Mouse (Mus musculus): ENCODE measurements around the gene Frmd5. TPM values are rescaled to one million over a fixed set of nuclear protein-coding genes. Genes with fewer than 3 reads are reported as not detected.

Frmd5 gene
- polyA plus RNA-seq, 1 experiment, result 1.5 TPM

- DNase-seq (ENCODE audit: low read depth in 1 of 2, low spot score in 2 of 2), result no peak
- TF ChIP-seq CTCF (IDR thresholded peaks at IDR 0.05; ENCODE audit: extremely low read depth, insufficient read depth, insufficient read length, insufficient replicate concordance) (no peak), POLR2A (IDR thresholded peaks at IDR 0.05; ENCODE audit: low read depth, low read length) (no peak)
- Histone ChIP-seq H3K27me3 (ENCODE audit: control insufficient read depth, insufficient read depth, low read length) (no peaks in the 10 kb centered on the region), H3K27ac (ENCODE audit: insufficient read depth, low read length) (no peak overlapping the region), H3K4me3 (ENCODE audit: extremely low read depth, insufficient read depth, insufficient read length) (no peak overlapping the region), H3K36me3 (ENCODE audit: control insufficient read depth, insufficient read depth, low read length) (no peaks in the 10 kb centered on the region), H3K4me1 (ENCODE audit: control insufficient read depth, insufficient read depth, insufficient read length) (no peaks in the 10 kb centered on the region)
- 73% methylated on average over 4 of the region's 4 CpGs for WGBS
Observed at GRCm38 (mm10) chr2:121588309-121588694, 218.6 kb downstream of the Frmd5 start.

- DNase-seq (ENCODE audit: low read depth in 1 of 2, low spot score in 2 of 2), result no peak
- 37% methylated on average over 12 of the region's 12 CpGs for WGBS
- H3K36me3 ChIP-seq (ENCODE audit: control insufficient read depth, insufficient read depth, low read length), result no peaks in the 10 kb centered on the region
- no peaks in the 10 kb centered on the region for H3K27me3 ChIP-seq (ENCODE audit: control insufficient read depth, insufficient read depth, low read length)
- no peak overlapping the region for H3K27ac ChIP-seq (ENCODE audit: insufficient read depth, low read length)
- H3K4me1 ChIP-seq (ENCODE audit: control insufficient read depth, insufficient read depth, insufficient read length), result no peaks in the 10 kb centered on the region
- no peak for TF ChIP-seq POLR2A (IDR thresholded peaks at IDR 0.05; ENCODE audit: low read depth, low read length)
- no peak for TF ChIP-seq CTCF (IDR thresholded peaks at IDR 0.05; ENCODE audit: extremely low read depth, insufficient read depth, insufficient read length, insufficient replicate concordance)
- H3K4me3 ChIP-seq (ENCODE audit: extremely low read depth, insufficient read depth, insufficient read length), result no peak overlapping the region
Observed at GRCm38 (mm10) chr2:121587523-121588308, 219.2 kb downstream of the Frmd5 start.

- DNase-seq (ENCODE audit: low read depth in 1 of 2, low spot score in 2 of 2), result no peak
- WGBS, result 73% methylated on average over 5 of the region's 5 CpGs
- Histone ChIP-seq H3K4me3 (ENCODE audit: extremely low read depth, insufficient read depth, insufficient read length) (no peak overlapping the region), H3K36me3 (ENCODE audit: control insufficient read depth, insufficient read depth, low read length) (no peaks in the 10 kb centered on the region), H3K27me3 (ENCODE audit: control insufficient read depth, insufficient read depth, low read length) (no peaks in the 10 kb centered on the region), H3K27ac (ENCODE audit: insufficient read depth, low read length) (no peak overlapping the region), H3K4me1 (ENCODE audit: control insufficient read depth, insufficient read depth, insufficient read length) (no peaks in the 10 kb centered on the region)
- TF ChIP-seq POLR2A (IDR thresholded peaks at IDR 0.05; ENCODE audit: low read depth, low read length), result no peak
- no peak for TF ChIP-seq CTCF (IDR thresholded peaks at IDR 0.05; ENCODE audit: extremely low read depth, insufficient read depth, insufficient read length, insufficient replicate concordance)
Observed at GRCm38 (mm10) chr2:121584705-121585104, 222.2 kb downstream of the Frmd5 start.

- H3K27me3 ChIP-seq (ENCODE audit: control insufficient read depth, insufficient read depth, low read length), result no peaks in the 10 kb centered on the region
- no peak overlapping the region for H3K27ac ChIP-seq (ENCODE audit: insufficient read depth, low read length)
- TF ChIP-seq POLR2A (IDR thresholded peaks at IDR 0.05; ENCODE audit: low read depth, low read length) (no peak), CTCF (IDR thresholded peaks at IDR 0.05; ENCODE audit: extremely low read depth, insufficient read depth, insufficient read length, insufficient replicate concordance) (no peak)
- no peaks in the 10 kb centered on the region for H3K4me1 ChIP-seq (ENCODE audit: control insufficient read depth, insufficient read depth, insufficient read length)
- no peak for DNase-seq (ENCODE audit: low read depth in 1 of 2, low spot score in 2 of 2)
- no peaks in the 10 kb centered on the region for H3K36me3 ChIP-seq (ENCODE audit: control insufficient read depth, insufficient read depth, low read length)
- no peak overlapping the region for H3K4me3 ChIP-seq (ENCODE audit: extremely low read depth, insufficient read depth, insufficient read length)
- 52% methylated on average over 13 of the region's 13 CpGs for WGBS
Observed at GRCm38 (mm10) chr2:121583468-121584116, 223.3 kb downstream of the Frmd5 start.

GRCm38 (mm10) chr2:121582809-121583376 lies 224.0 kb downstream of the Frmd5 start:
- no peaks in the 10 kb centered on the region for H3K36me3 ChIP-seq (ENCODE audit: control insufficient read depth, insufficient read depth, low read length)
- H3K4me3 ChIP-seq (ENCODE audit: extremely low read depth, insufficient read depth, insufficient read length), result no peak overlapping the region
- H3K27ac ChIP-seq (ENCODE audit: insufficient read depth, low read length), result no peak overlapping the region
- 86% methylated on average over 13 of the region's 13 CpGs for WGBS
- no peaks in the 10 kb centered on the region for H3K4me1 ChIP-seq (ENCODE audit: control insufficient read depth, insufficient read depth, insufficient read length)
- no peak for DNase-seq (ENCODE audit: low read depth in 1 of 2, low spot score in 2 of 2)
- no peak for TF ChIP-seq CTCF (IDR thresholded peaks at IDR 0.05; ENCODE audit: extremely low read depth, insufficient read depth, insufficient read length, insufficient replicate concordance)
- no peak for TF ChIP-seq POLR2A (IDR thresholded peaks at IDR 0.05; ENCODE audit: low read depth, low read length)
- no peaks in the 10 kb centered on the region for H3K27me3 ChIP-seq (ENCODE audit: control insufficient read depth, insufficient read depth, low read length)

- peaks cover 8% of the 10 kb centered on the region; the same call in 1 of the 2 replicates for H3K4me1 ChIP-seq (ENCODE audit: control insufficient read depth, insufficient read depth, insufficient read length)
- no peak overlapping the region for H3K27ac ChIP-seq (ENCODE audit: insufficient read depth, low read length)
- H3K27me3 ChIP-seq (ENCODE audit: control insufficient read depth, insufficient read depth, low read length), result no peaks in the 10 kb centered on the region
- H3K36me3 ChIP-seq (ENCODE audit: control insufficient read depth, insufficient read depth, low read length), result no peaks in the 10 kb centered on the region
- no peak for DNase-seq (ENCODE audit: low read depth in 1 of 2, low spot score in 2 of 2)
- WGBS, result 86% methylated on average over 8 of the region's 8 CpGs
- no peak overlapping the region for H3K4me3 ChIP-seq (ENCODE audit: extremely low read depth, insufficient read depth, insufficient read length)
- no peak for TF ChIP-seq POLR2A (IDR thresholded peaks at IDR 0.05; ENCODE audit: low read depth, low read length)
- TF ChIP-seq CTCF (IDR thresholded peaks at IDR 0.05; ENCODE audit: extremely low read depth, insufficient read depth, insufficient read length, insufficient replicate concordance), result no peak
Observed at GRCm38 (mm10) chr2:121575741-121576201, 231.1 kb downstream of the Frmd5 start.

All from spleen, adult 2 months (tissue).